Mouse (Mus musculus) thymus, adult 2 months (tissue): ENCODE measurements at regions not wholly inside any gene's neighbourhood (a gene's known extent, or its start where the extent isn't known, plus 50 kb on each side); places are given as distances from the start of the nearest gene placed in this dataset.

Experiments
- DNase-seq: peaks from one replicate; pipeline ENCODE4 v3.0.0; 2021
- H3K27ac ChIP-seq: fragments of 200-500 bp; 2 replicates; pipeline ENCODE4 v1.5.1; 2012; ENCODE audit warnings: low read length, control low read depth; ENCODE audit not compliant: control insufficient read depth, insufficient read depth
- H3K27me3 ChIP-seq: fragments of 200-500 bp; 2 replicates; pipeline ENCODE4 v1.6.1; 2012; ENCODE audit warnings: mild to moderate bottlenecking, low read length, moderate library complexity, mixed read lengths; ENCODE audit not compliant: control insufficient read depth, insufficient read depth
- H3K36me3 ChIP-seq: fragments of 200-500 bp; 2 replicates; pipeline ENCODE4 v1.6.1; 2012; ENCODE audit warnings: mild to moderate bottlenecking, low read length, moderate library complexity; ENCODE audit not compliant: control insufficient read depth, insufficient read depth
- H3K4me1 ChIP-seq: fragments of 200-500 bp; replicated peaks from 2 replicates; pipeline ENCODE4 v1.6.1; 2012; ENCODE audit warnings: low read length; ENCODE audit not compliant: control insufficient read depth, insufficient read depth
- H3K4me3 ChIP-seq: fragments of 200-500 bp; 2 replicates; pipeline ENCODE4 v1.5.1; 2012; ENCODE audit warnings: mild to moderate bottlenecking, low read length, control low read depth, moderate library complexity; ENCODE audit not compliant: control insufficient read depth, insufficient read depth
- CTCF ChIP-seq: fragments of 200-500 bp; IDR thresholded peaks from 2 replicates; pipeline ENCODE4 v1.5.1; 2012; ENCODE audit warnings: mild to moderate bottlenecking, control low read depth, low read length, moderate library complexity, borderline replicate concordance; ENCODE audit not compliant: control insufficient read depth, poor library complexity, insufficient read depth; ENCODE audit errors: extremely low read depth
- POLR2A ChIP-seq: fragments of 200-500 bp; IDR thresholded peaks from 2 replicates; pipeline ENCODE4 v1.6.1; 2012; ENCODE audit warnings: mild to moderate bottlenecking, low read length, control low read depth, moderate library complexity; ENCODE audit not compliant: control insufficient read depth, poor library complexity, insufficient read depth; ENCODE audit errors: extremely low read depth
- WGBS: fragments of 180-500 bp; shearing (Covaris S2); methylation state at CpG from one replicate; pipeline ENCODE4 v1.1.7; 2018; 5-methylcytosine and 5-hydroxymethylcytosine counted together

- 96% methylated on average over 11 of the region's 11 CpGs for WGBS
- no peaks in the 10 kb centered on the region for H3K36me3 ChIP-seq
- no peak for DNase-seq
- H3K4me3 ChIP-seq, result no peak overlapping the region
- H3K4me1 ChIP-seq, result peaks cover 23% of the 10 kb centered on the region
- no peaks in the 10 kb centered on the region for H3K27me3 ChIP-seq
- H3K27ac ChIP-seq, result no peak overlapping the region
- TF ChIP-seq CTCF, result no peak
- no peak for TF ChIP-seq POLR2A
These were observed 466.1 kb downstream of the Cd83 start for GRCm38 (mm10) chr13:44250474-44251201.

- WGBS, result 100% methylated on average over 1 of the region's 1 CpGs
- no peaks in the 10 kb centered on the region for H3K36me3 ChIP-seq
- no peak for TF ChIP-seq CTCF
- TF ChIP-seq POLR2A, result no peak
- no peak for DNase-seq
- H3K27ac ChIP-seq, result no peak overlapping the region
- no peaks in the 10 kb centered on the region for H3K27me3 ChIP-seq
- peaks cover 19% of the 10 kb centered on the region for H3K4me1 ChIP-seq
- H3K4me3 ChIP-seq, result no peak overlapping the region
These were observed 466.9 kb downstream of the Cd83 start for GRCm38 (mm10) chr13:44251503-44251902.

- no peak for DNase-seq
- H3K27me3 ChIP-seq, result no peaks in the 10 kb centered on the region
- peaks cover 12% of the 10 kb centered on the region for H3K4me1 ChIP-seq
- H3K27ac ChIP-seq, result no peak overlapping the region
- no peak for TF ChIP-seq CTCF
- TF ChIP-seq POLR2A, result no peak
- H3K36me3 ChIP-seq, result no peaks in the 10 kb centered on the region
- 93% methylated on average over 3 of the region's 3 CpGs for WGBS
- no peak overlapping the region for H3K4me3 ChIP-seq
These were observed 467.9 kb downstream of the Cd83 start for GRCm38 (mm10) chr13:44252496-44252895.

GRCm38 (mm10) chr13:44258422-44258821 is 470.9 kb upstream of the Jarid2 start:
- Histone ChIP-seq H3K27me3 (no peaks in the 10 kb centered on the region), H3K4me3 (no peak overlapping the region), H3K27ac (no peak overlapping the region), H3K4me1 (peaks cover 10% of the 10 kb centered on the region), H3K36me3 (no peaks in the 10 kb centered on the region)
- 27% methylated on average over 10 of the region's 10 CpGs for WGBS
- no peak for DNase-seq
- TF ChIP-seq CTCF, result no peak
- no peak for TF ChIP-seq POLR2A

GRCm38 (mm10) chr13:44260039-44260438 is 469.2 kb upstream of the Jarid2 start:
- Histone ChIP-seq H3K36me3 (no peaks in the 10 kb centered on the region), H3K27ac (no peak overlapping the region), H3K4me1 (peaks cover 10% of the 10 kb centered on the region), H3K4me3 (no peak overlapping the region), H3K27me3 (no peaks in the 10 kb centered on the region)
- 85% methylated on average over 6 of the region's 6 CpGs for WGBS
- TF ChIP-seq CTCF, result no peak
- TF ChIP-seq POLR2A, result no peak
- DNase-seq, result no peak

GRCm38 (mm10) chr13:44260637-44261333 is 468.5 kb upstream of the Jarid2 start:
- H3K27me3 ChIP-seq, result no peaks in the 10 kb centered on the region
- H3K4me3 ChIP-seq, result no peak overlapping the region
- peaks cover 10% of the 10 kb centered on the region for H3K4me1 ChIP-seq
- no peaks in the 10 kb centered on the region for H3K36me3 ChIP-seq
- TF ChIP-seq CTCF (no peak), POLR2A (no peak)
- H3K27ac ChIP-seq, result no peak overlapping the region
- WGBS, result 93% methylated on average over 8 of the region's 8 CpGs
- no peak for DNase-seq
